Mouse (Mus musculus): ENCODE measurements around the gene Gm13084. TPM values are rescaled to one million over a fixed set of nuclear protein-coding genes. Genes with fewer than 3 reads are reported as not detected.
"Not testable (repeated sequence)": the region's sequence is repeated elsewhere in the genome, so short reads cannot be mapped to it uniquely, and the experiment has no call there.

Gm13084 gene
- total RNA-seq (2014; fragmentation: Nextera tagmentation) (not detected in 2 replicates), total RNA-seq (2017) (not detected in 2 replicates)

- no peak for ATAC-seq (replicated peaks; ENCODE audit: poor library complexity, severe bottlenecking)
Measured at GRCm38 (mm10) chr4:143815993-143816392, at the start of gene Gm13084. Gene Gm13084 (minus strand): TSS chr4:143816093.

- ATAC-seq (replicated peaks; ENCODE audit: poor library complexity, severe bottlenecking) = not testable (repeated sequence)
Measured at GRCm38 (mm10) chr4:143846197-143846596, 30.3 kb upstream of the Gm13084 start, which contains the start of gene Gm13103. Gene Gm13103 (plus strand): TSS chr4:143846497.

DNA sequence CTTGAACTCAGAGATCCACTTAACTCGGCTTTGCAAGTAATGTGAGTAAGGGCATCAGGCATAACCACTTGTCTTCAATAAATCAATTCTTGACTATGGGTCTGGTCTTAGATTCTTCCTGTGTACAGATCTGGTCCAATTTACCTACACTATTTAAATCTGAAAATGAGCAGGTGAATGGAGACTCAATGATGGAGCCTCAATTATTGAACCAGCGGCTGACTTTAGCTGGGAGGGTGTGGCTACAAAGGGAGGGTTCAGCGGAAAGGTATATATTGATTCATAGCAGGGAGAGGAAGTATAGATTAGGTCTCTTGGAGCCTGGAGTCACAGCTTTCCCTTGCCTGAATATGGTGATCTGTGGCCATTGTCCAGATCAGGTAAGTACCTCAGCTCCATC lies 26.8 kb downstream of the Gm13084 start, which contains the start of gene Gm13023:
Gm13023 (plus strand) TSS at position 301 of the 400 bp plus-strand sequence.
- not testable (repeated sequence) for ATAC-seq (replicated peaks; ENCODE audit: poor library complexity, severe bottlenecking)

Other genes starting within 250 kb of the Gm13084 start
- gene Gm13083, start 201.1 kb downstream of the Gm13084 start, total RNA-seq (2014; fragmentation: Nextera tagmentation) = not detected in 2 replicates
- not detected in 2 replicates for gene Gm13083, start 201.1 kb downstream of the Gm13084 start, total RNA-seq (2017)
- gene Gm13088, start 158.8 kb downstream of the Gm13084 start, total RNA-seq (2014; fragmentation: Nextera tagmentation) = not detected in 2 replicates
- gene Gm13088, start 158.8 kb downstream of the Gm13084 start, total RNA-seq (2017) = not detected in 2 replicates
- not detected in 2 replicates for gene Gm13089, start 113.4 kb downstream of the Gm13084 start, total RNA-seq (2014; fragmentation: Nextera tagmentation)
- not detected in 2 replicates for gene Gm13089, start 113.4 kb downstream of the Gm13084 start, total RNA-seq (2017)
- not detected in 2 replicates for gene Gm13078, start 96.6 kb downstream of the Gm13084 start, total RNA-seq (2014; fragmentation: Nextera tagmentation)
- gene Gm13078, start 96.6 kb downstream of the Gm13084 start, total RNA-seq (2017) = not detected in 2 replicates
- gene Gm13023, start 26.7 kb downstream of the Gm13084 start, total RNA-seq (2014; fragmentation: Nextera tagmentation) = not detected in 2 replicates
- gene Gm13023, start 26.7 kb downstream of the Gm13084 start, total RNA-seq (2017) = not detected in 2 replicates
- not detected in 2 replicates for gene Gm13103, start 30.4 kb upstream of the Gm13084 start, total RNA-seq (2014; fragmentation: Nextera tagmentation)
- not detected in 2 replicates for gene Gm13103, start 30.4 kb upstream of the Gm13084 start, total RNA-seq (2017)
- not detected in 2 replicates for gene Pramef6, start 84.3 kb upstream of the Gm13084 start, total RNA-seq (2014; fragmentation: Nextera tagmentation)
- not detected in 2 replicates for gene Pramef6, start 84.3 kb upstream of the Gm13084 start, total RNA-seq (2017)
- gene Pramef25, start 134.9 kb upstream of the Gm13084 start, total RNA-seq (2014; fragmentation: Nextera tagmentation) = not detected in 2 replicates
- not detected in 2 replicates for gene Pramef25, start 134.9 kb upstream of the Gm13084 start, total RNA-seq (2017)
- not detected in 2 replicates for gene Gm13101, start 150.9 kb upstream of the Gm13084 start, total RNA-seq (2014; fragmentation: Nextera tagmentation)
- gene Gm13101, start 150.9 kb upstream of the Gm13084 start, total RNA-seq (2017) = not detected in 2 replicates
- not detected in 2 replicates for gene Pramef17, start 178.3 kb upstream of the Gm13084 start, total RNA-seq (2014; fragmentation: Nextera tagmentation)
- not detected in 2 replicates for gene Pramef17, start 178.3 kb upstream of the Gm13084 start, total RNA-seq (2017)
- not detected in 2 replicates for gene Pramel4, start 243.0 kb upstream of the Gm13084 start, total RNA-seq (2014; fragmentation: Nextera tagmentation)
- not detected in 2 replicates for gene Pramel4, start 243.0 kb upstream of the Gm13084 start, total RNA-seq (2017)

All from granulocyte monocyte progenitor cell, adult 5-6 weeks (primary cell).